In genomic region chr14:57901998-57902397, GRCm38 (mm10) we compare ENCODE assay signal across 17 mouse cellular contexts.
"Had no signal": no experiment of that assay in that cellular context is flagged by ENCODE, and none has a peak within 500 bp of the region (broad histone marks: within the 10 kb centered on the region; RNA-seq: fewer than 3 reads in every experiment).

No protein-coding gene starts in this region.

- H3K4me3 ChIP-seq: midbrain, embryonic 10.5 days; midbrain, embryonic 12.5 days; myocyte; neural tube, embryonic 13.5 days; neural tube, embryonic 15.5 days had no signal

- DNase-seq: lung, embryonic 14.5 days; lung, postnatal 10 days; lung, postnatal 4 days; midbrain, embryonic 14.5 days; retina, postnatal 1 day; right cerebral cortex, adult 18-20 months; right cerebral cortex, postnatal 25 days; right cerebral cortex, postnatal 4 days; spleen, adult 18-20 months; thymus, adult 18-20 months; thymus, postnatal 14 days; thymus, postnatal 36 days had no signal

- H3K27ac ChIP-seq: midbrain, embryonic 10.5 days; midbrain, embryonic 12.5 days; neural tube, embryonic 13.5 days; neural tube, embryonic 15.5 days had no signal
